Mouse (Mus musculus): ENCODE measurements at regions not wholly inside any gene's neighbourhood (a gene's known extent, or its start where the extent isn't known, plus 50 kb on each side); places are given as distances from the start of the nearest gene placed in this dataset.

GRCm38 (mm10) chr7:73269626-73270025 lies 105.7 kb upstream of the Rgma start:
- DNase-seq (ENCODE audit: low spot score) = no peak

- DNase-seq (ENCODE audit: low spot score) = no peak
Measured at GRCm38 (mm10) chr7:73272787-73273186, 102.5 kb upstream of the Rgma start.

- no peak for DNase-seq (ENCODE audit: low spot score)
Measured at GRCm38 (mm10) chr7:73275814-73276271, 99.5 kb upstream of the Rgma start.

- DNase-seq (ENCODE audit: low spot score) = no peak
Measured at GRCm38 (mm10) chr7:73278616-73279015, 96.7 kb upstream of the Rgma start.

GRCm38 (mm10) chr7:73279936-73280445 lies 95.3 kb upstream of the Rgma start:
- no peak for DNase-seq (ENCODE audit: low spot score)

GRCm38 (mm10) chr7:73286244-73286643 lies 89.1 kb upstream of the Rgma start:
- no peak for DNase-seq (ENCODE audit: low spot score)

GRCm38 (mm10) chr7:73293337-73293736 lies 82.0 kb upstream of the Rgma start:
- no peak for DNase-seq (ENCODE audit: low spot score)

GRCm38 (mm10) chr7:73294399-73294798 lies 80.9 kb upstream of the Rgma start:
- no peak for DNase-seq (ENCODE audit: low spot score)

GRCm38 (mm10) chr7:73302501-73302900 lies 72.8 kb upstream of the Rgma start:
- DNase-seq (ENCODE audit: low spot score) = no peak

GRCm38 (mm10) chr7:73303818-73304217 lies 71.5 kb upstream of the Rgma start:
- DNase-seq (ENCODE audit: low spot score) = no peak

GRCm38 (mm10) chr7:73304799-73305198 lies 70.5 kb upstream of the Rgma start:
- DNase-seq (ENCODE audit: low spot score) = no peak

GRCm38 (mm10) chr7:73305286-73305975 lies 69.9 kb upstream of the Rgma start:
- no peak for DNase-seq (ENCODE audit: low spot score)

- no peak for DNase-seq (ENCODE audit: low spot score)
Measured at GRCm38 (mm10) chr7:73306296-73306695, 69.0 kb upstream of the Rgma start.

- DNase-seq (ENCODE audit: low spot score) = no peak
Measured at GRCm38 (mm10) chr7:73306728-73307127, 68.6 kb upstream of the Rgma start.

- no peak for DNase-seq (ENCODE audit: low spot score)
Measured at GRCm38 (mm10) chr7:73307586-73308490, 67.5 kb upstream of the Rgma start.

GRCm38 (mm10) chr7:73308981-73309380 lies 66.3 kb upstream of the Rgma start:
- no peak for DNase-seq (ENCODE audit: low spot score)

GRCm38 (mm10) chr7:73310056-73310455 lies 65.3 kb upstream of the Rgma start:
- no peak for DNase-seq (ENCODE audit: low spot score)

GRCm38 (mm10) chr7:73310581-73311136 lies 64.7 kb upstream of the Rgma start:
- DNase-seq (ENCODE audit: low spot score) = no peak

- DNase-seq (ENCODE audit: low spot score) = no peak
Measured at GRCm38 (mm10) chr7:73315555-73315954, 59.8 kb upstream of the Rgma start.

- DNase-seq (ENCODE audit: low spot score) = no peak
Measured at GRCm38 (mm10) chr7:73317574-73317973, 57.7 kb upstream of the Rgma start.

GRCm38 (mm10) chr7:73319004-73319403 lies 56.3 kb upstream of the Rgma start:
- DNase-seq (ENCODE audit: low spot score) = no peak

GRCm38 (mm10) chr7:73319994-73320393 lies 55.3 kb upstream of the Rgma start:
- no peak for DNase-seq (ENCODE audit: low spot score)

Measured in c-Kit-positive CD71-positive TER-119-positive erythroid progenitor cells, embryonic 14.5 days (primary cell).